Mouse (Mus musculus) mature B cell (primary cell): ENCODE data around the gene Ndufs4.
"Not testable (repeated sequence)": the region's sequence is repeated elsewhere in the genome, so short reads cannot be mapped to it uniquely, and the experiment has no call there.

Experiments used
- in situ Hi-C: fragments of 300-500 bp; cut with MboI; formaldehyde crosslinking; loops from 2 replicates; pipeline ENCODE4 v1.14.3; 2019

Gene Ndufs4

DNA sequence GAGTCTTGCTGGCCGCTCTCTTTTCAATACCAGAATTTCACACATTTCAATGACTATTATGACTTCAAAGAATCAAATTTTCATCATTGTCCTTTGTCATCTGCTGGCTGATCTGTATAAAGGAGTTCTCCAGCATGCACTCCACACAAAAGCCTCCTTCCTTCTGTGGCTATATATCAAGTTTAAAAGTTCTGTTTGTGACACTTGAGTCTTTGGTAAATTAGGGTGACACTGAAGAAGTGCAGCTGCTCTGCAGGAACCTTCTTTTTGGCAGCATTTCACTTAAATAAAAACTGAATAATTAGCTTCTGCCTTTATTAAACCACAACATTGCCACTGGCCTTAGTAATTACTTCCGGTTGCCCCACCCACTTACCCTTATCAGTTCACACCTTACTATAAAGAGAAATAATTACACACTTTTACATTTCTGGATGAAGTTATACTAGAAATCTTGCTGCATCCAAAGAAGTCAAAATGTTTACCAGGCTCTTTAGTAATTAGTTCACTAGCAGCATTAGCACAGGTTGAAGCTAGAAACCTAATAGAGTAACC is 68.1 kb downstream of the Ndufs4 start:
- in situ Hi-C loops: no loop called here

DNA sequence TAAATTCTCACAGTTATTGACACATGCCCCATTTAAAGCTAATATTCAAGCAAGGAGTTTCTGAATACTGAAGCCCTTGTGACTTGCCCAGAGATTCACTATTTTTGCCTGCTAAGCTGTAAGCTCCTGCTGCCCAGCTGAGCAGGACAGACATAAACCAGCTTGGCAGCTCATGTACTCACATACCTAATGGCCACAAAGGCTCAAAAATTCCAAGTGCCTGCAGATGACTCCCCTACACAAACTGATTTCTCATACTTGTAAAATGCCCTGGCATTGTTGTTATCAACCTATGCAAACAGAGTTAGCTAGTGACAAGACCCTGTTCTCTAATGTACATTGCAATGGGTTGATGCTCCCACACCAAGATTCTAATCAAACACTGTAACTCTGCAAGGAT is 68.9 kb downstream of the Ndufs4 start:
- in situ Hi-C loops: no loop called here

DNA sequence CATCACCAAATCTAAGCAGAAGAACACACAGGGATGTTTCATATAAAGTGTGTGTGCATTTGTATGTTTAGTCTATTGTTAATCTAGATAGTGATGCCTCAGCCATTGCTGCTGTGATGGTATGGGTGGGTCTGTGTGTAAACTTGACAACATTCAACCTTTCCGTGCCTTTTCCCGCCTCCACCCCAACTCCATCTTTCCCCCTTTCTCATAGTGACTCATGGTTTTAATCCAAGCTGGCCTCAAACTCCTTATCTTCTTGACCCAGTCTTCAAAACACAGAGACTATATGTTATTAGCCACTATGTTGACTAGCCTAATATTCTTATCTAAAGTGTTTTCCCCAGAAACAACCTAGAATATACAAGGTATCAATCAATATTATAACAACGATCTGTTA is 72.7 kb downstream of the Ndufs4 start:
- in situ Hi-C loops: no loop called here

DNA sequence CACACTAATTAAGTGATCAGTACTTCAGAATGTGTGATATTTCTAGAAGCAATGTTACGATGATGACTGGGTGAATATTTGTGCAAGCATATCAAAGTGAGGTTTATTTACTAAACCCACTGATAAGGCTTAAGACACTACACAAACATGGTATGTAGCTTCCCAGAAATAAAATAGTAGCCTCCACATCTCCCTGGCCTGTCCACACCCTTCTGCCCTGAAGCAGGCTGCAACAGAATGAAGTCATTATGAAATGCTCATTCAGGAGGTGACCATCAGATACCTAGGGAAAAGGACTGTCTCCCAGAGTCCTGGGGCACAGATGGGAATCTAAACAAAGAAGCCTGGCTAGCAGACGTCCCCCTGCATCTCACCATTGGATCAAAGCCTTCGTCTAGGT is 73.1 kb downstream of the Ndufs4 start:
- in situ Hi-C loops: no loop called here

DNA sequence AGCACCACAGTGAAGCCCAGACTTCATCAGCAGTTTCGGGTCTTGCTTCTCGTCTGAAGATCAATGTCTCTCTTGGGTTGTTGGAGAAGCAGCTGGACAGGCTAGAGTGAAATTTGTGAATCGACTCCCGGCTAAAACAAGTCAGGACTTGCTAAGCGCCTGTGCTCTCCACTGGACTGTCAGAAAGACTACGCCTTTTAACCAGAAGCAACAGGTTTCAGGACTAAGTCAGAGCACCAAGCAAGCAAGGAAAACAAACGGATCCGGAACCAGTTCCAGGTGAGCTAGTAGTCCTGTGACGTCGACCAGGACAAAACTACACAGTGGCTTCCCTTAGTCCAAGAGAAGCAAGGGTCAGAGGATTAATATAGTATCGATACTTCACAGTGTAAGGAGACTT is 77.5 kb downstream of the Ndufs4 start:
- in situ Hi-C loops: no loop called here

DNA sequence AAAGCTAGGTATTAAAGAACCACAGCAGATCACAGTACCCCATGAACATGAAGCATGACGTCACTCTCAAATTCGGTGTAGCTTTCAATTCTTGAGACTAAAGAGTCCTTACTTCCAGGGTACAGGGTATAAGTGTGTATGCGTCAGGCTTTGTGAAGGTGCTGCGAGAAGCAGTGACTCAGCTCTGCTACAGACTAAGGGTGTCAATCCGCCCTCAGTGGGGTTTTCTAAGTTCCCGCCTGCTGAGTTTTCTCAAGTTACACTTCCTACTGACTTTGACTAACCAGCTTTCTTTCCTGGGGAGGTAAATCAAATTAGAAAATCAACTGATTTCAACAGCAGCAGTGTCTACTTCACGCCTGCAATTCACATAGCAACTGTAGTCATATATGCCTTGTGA is 83.4 kb downstream of the Ndufs4 start:
- in situ Hi-C loops: no loop called here

DNA sequence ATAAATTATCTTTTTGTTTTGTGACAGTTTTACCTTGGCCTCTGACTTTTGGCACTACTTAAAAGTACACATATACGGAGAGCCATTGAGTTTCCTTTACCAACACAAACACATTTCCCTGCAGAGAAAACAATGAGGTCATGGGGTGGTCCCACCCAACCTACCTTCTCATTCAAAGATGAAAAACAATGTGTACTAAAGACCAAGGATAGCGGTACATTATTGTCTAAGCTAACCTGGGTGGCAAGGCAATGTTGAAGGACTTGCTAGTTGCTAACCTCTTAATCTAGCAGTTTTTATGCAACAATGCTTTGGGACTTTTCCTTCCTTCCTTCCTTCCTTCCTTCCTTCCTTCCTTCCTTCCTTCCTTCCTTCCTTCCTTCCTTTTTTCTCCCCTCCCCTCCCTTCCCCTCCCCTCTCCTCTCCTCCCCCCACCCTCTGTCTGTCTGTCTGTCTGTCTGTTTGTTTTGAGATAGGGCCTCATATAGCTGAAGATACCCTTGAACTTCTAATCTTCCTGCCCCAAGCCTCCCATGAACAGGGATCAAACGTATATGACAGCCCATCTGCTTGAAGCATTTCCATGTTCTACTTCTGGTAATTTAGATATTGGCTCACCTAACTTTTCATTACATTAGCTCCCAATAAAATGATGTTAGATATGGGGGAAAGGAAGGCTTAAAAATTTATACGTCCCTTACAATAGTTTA is 84.4 kb downstream of the Ndufs4 start:
- in situ Hi-C loops: no loop called here

DNA sequence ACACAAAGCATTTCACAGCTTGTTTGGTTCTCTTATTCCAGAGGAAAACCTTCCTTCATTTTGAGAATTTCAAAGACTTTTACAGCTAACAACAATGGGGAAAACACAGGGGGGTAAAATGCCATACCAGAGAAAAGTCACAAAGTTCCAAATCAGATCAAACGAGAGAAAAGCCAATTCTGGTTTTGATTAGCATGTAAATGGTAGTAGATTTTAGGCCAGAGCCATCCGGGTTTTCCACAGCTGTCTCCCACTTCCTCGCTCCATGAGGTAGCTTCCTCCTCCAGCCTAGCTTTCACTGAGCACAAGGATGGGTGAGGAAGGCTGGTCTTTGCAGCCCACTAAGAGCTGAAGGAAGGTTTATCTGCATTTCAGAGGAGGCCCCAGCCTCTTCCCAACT is 90.3 kb downstream of the Ndufs4 start:
- in situ Hi-C loops: no loop called here

DNA sequence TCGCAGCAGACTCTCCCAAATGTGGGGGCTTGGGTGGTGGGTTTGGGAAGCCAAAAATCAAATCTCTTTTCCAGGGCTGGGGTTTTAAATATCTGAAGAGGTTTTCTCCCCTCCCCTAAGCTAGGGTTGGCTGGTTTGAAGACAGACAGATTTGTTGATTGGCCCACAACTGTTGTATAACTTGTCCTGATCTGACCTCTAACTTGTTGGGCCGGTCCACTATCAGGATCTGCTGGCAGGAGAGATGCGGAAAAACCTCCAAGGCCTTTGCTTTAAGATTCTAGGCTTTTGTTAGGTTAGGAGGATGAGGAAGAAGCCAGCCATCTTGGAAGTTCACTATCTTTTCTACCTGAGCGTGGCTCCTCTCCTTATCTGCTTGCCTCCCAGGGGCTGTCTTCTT is 91.5 kb downstream of the Ndufs4 start:
- in situ Hi-C loops: no loop called here

DNA sequence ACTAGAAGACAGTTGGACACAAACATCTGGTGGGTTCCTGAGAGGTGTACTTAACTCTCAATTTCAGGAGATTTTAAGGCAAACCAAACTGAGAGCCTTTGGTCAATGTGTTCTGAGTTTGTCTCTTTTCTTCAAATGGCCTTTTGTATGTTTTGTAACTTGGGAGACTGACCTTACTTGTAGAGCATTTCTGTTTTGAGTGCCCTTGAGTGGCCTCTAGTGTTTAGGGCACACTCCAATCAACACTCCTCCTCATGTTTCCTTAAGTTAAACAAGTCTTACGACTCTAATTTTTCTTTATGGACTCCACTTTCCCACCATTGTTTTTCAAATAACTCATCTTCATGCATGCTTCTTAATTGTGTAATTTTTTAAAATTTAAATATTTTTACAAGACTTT is 98.6 kb downstream of the Ndufs4 start:
- in situ Hi-C loops: no loop called here

DNA sequence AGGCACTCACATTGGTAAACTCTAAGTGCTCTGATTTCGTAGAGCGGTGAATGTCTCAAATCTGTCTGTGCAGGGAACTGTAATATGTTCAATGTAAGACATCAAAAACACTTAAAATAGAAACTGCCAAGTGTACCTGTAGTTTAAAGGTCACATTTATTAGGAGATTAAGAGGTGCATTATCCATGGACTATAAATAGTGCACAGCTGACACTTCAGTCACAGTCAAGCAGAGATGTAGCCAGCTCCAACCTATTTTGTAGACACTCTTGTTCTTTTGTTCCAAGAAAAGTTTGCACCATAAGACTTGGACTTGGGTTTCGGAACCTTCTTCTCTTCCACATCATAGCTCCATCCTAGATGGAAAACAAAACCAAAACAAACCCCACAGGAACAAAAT is 99.5 kb downstream of the Ndufs4 start:
- in situ Hi-C loops: no loop called here

DNA sequence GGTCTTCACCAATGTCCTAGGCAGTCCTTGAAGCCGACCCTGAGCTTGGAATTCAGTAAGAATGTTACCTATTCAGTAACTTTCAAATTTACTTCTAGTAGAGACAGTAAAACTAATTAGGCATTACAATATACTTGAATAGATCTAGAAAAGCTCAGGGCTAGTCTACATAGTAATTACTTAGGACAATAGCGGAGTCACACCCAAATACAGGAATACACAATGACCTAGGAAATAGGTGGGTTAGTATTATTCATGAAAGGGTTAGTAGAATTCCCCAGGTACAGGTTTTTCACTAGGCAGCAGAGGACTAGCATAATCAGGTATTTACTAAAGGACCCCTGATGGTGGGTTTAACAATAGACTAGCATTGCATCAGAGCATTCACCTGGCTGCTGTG is 109.4 kb downstream of the Ndufs4 start:
- in situ Hi-C loops: not testable (repeated sequence)

DNA sequence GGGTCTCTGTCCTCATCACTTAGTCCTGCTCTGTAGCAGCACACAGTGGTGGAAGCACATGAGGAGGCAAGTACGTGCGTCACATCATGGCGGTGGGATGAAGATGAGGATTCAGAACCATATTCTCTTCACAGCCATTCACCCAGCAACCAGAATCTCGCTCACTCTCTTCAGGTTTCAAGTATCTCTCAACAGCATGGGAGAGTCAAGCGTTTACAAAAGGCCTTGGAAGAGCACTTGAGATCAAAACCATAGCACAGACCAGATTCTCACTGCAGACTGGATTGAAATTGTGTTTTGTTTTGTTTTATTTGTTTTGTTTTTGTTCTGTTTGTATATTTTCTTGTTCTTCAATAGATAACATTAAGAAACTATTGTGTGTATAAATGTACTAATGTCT is 110.8 kb downstream of the Ndufs4 start:
- in situ Hi-C loops: no loop called here

DNA sequence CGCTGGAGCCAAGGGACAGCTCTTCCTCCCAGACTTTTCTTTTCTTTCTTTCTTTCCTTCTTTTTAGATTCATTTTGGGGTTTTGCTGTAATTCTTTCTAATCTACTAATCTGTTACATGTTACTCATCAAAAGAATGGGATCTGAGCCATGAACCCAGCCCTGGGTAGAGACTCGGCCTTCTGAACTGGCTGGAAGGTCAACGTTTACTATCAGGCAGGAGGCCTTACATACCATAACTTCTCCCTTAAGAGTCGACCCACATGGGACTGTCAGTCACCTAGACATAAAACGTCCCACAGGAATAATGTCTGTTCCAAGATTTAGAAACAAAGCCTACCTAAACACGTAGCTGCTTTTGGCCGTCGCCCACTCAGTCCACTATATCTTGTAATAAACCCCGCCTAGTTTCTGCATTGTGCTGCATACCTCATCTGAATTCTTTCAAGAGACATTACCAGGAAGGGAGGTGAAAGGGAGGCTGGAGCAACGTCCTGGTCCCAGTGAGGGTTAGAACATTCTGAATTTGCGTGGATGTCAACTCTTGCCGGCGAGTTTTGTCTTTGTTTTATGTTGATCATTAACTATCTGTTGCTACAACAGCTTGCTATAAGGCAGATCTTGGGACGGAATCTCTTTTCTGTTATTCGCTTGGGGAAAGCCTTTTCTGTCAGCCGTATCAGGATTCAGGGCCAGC is 116.5 kb downstream of the Ndufs4 start:
- in situ Hi-C loops: no loop called here

DNA sequence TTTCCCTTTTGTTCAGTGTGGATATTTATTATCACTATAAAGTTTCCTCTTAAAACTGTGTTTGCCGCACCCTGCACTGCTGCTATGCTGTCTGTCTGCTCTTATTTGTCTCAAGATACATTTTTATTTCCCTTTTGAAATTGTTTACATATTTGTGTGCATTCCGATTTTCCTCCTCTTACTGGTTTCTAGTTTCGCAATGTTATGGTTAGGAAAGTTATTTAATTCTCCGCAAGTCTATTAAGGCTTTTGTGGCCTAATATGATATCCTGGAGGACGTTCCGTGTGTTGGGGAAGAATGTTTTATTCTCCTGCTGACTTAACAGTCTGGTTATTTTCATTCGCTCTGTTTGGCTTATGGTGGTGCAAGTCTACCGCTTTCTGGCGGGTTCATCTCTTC is 120.3 kb downstream of the Ndufs4 start:
- in situ Hi-C loops: no loop called here

DNA sequence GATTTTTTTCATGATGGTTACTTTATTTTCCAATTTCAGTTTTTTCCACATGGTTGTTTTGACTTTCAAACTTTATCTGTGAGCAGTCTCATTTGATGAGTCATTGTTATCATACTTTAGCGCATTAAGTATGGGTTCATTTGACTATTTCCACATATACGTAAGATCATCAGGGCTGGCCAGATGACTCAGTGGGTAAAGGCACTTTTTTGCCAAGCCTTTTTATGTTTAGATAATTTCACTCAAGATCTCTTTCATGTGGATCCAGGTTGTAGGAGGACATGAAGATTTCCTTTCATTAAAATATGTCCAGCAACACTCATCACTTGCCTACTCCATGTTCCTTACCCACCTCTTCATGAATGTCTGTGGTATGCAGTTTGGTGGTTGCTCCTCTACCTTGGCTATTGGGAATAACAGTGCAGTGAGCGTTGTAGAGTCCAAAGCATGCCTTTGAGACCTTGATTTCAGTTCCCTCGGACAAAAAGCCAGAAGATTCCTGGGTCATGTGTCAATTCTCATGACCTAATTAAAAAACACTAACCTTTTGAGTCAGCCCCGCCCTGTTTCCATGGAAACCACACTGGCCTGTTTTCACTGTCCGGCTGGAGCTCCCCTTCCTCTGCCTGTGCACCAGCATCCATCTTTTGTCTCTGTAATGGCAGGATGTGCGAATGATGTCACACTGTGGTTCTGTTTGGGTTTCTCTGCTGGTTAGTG is 127.4 kb downstream of the Ndufs4 start:
- in situ Hi-C loops: no loop called here

DNA sequence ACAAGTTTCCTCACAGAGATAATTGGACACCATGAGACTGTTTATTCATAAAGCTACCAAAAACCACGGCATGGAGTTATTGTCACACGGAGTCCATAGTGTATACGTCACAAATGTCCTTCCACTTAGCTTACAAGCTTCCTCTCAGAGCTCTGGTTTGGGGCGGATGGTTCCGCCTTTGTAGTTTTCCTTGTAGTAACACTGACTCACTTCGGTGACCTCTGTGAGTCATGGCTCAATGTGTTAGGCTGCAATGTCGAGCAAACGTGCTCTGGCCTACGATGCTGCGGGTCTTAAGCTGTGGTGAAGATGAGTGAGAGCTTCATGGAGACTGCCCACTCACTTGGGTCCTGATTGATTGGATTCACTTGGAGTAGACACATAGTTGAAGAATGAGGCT is 133.4 kb downstream of the Ndufs4 start:
- in situ Hi-C loops: no loop called here
